ENCODE assay signal across 8 mouse cellular contexts in genomic region chr11:23067395-23068136, GRCm38 (mm10).
DNase-seq lines count a peak whose midpoint lies in the region; ATAC-seq and TF ChIP-seq lines count a peak whose summit lies in the region.

No protein-coding gene starts in this region.

- H3K9me3 ChIP-seq in G1E (replicated peaks): no peaks in the 10 kb centered on the region
- no peaks in the 10 kb centered on the region for H3K9me3 ChIP-seq in forebrain, embryonic 16.5 days (ENCODE audit: control insufficient read depth, low read length)
- H3K9me3 ChIP-seq in lung, embryonic 15.5 days: no peaks in the 10 kb centered on the region

- peak; percentile 86 for DNase-seq in G1E (ENCODE audit: low spot score)
- peak; percentile 91 to 93 for DNase-seq in cerebellum, adult 18-20 months
- DNase-seq in heart, postnatal 4 days: peak; percentile 87
- DNase-seq in layer of hippocampus, adult 8-10 months (ENCODE audit: low spot score in 2 of 2): peak; percentile 85 to 89
- peak; percentile 85 for DNase-seq in ovary, adult 18-20 months (ENCODE audit: low spot score)
- peak; percentile 78 for DNase-seq in thymus, postnatal 0 days (ENCODE audit: low spot score)

- under 1% methylated on average over 49 of the region's 49 CpGs for WGBS in forebrain, embryonic 16.5 days
- WGBS in lung, embryonic 15.5 days: 1% methylated on average over 49 of the region's 49 CpGs

- peaks cover 8% of the 10 kb centered on the region for H3K27me3 ChIP-seq in G1E (ENCODE audit: insufficient read depth, low read length)
- H3K27me3 ChIP-seq in forebrain, embryonic 16.5 days (replicated peaks; ENCODE audit: control insufficient read depth, insufficient read depth, low read length): no peaks in the 10 kb centered on the region
- H3K27me3 ChIP-seq in lung, embryonic 15.5 days: no peaks in the 10 kb centered on the region

- no peak for TF ChIP-seq CTCF in G1E (IDR thresholded peaks at IDR 0.05; ENCODE audit: low read depth, low read length)

- no peaks in the 10 kb centered on the region for H3K36me3 ChIP-seq in G1E (replicated peaks)
- H3K36me3 ChIP-seq in forebrain, embryonic 16.5 days (ENCODE audit: control insufficient read depth, insufficient read depth): no peaks in the 10 kb centered on the region
- H3K36me3 ChIP-seq in lung, embryonic 15.5 days: no peaks in the 10 kb centered on the region

- ATAC-seq in G1E (ENCODE audit: extremely low read depth, insufficient number of reproducible peaks, low FRiP score, poor library complexity, severe bottlenecking): peak; percentile 88
- ATAC-seq in forebrain, embryonic 16.5 days: peak; percentile 100
- peak; percentile 99 for ATAC-seq in lung, embryonic 15.5 days (ENCODE audit: borderline replicate concordance, extremely low read depth, low FRiP score, low TSS enrichment)

- peak overlapping the region; percentile 67 for H3K9ac ChIP-seq in forebrain, embryonic 16.5 days (replicated peaks; ENCODE audit: low read depth, low read length)
- H3K9ac ChIP-seq in lung, embryonic 15.5 days: peak overlapping the region; percentile 79

- H3K4me1 ChIP-seq in G1E (ENCODE audit: insufficient read depth, low read depth, low read length): peaks cover 48% of the 10 kb centered on the region
- peaks cover 8% of the 10 kb centered on the region for H3K4me1 ChIP-seq in forebrain, embryonic 16.5 days (replicated peaks; ENCODE audit: control insufficient read depth, insufficient read depth, low read length)
- H3K4me1 ChIP-seq in lung, embryonic 15.5 days: peaks cover 3% of the 10 kb centered on the region; the same call in 1 of the 2 replicates

- H3K4me3 ChIP-seq in G1E (ENCODE audit: low read depth, low read length): peak overlapping the region; percentile 84
- H3K4me3 ChIP-seq in forebrain, embryonic 16.5 days (replicated peaks; ENCODE audit: low read length): peak overlapping the region; percentile 57
- H3K4me3 ChIP-seq in lung, embryonic 15.5 days: peak overlapping the region; percentile 71

- peak overlapping the region; percentile 46 for H3K27ac ChIP-seq in forebrain, embryonic 16.5 days (ENCODE audit: low read length)
- peak overlapping the region; percentile 60 for H3K27ac ChIP-seq in lung, embryonic 15.5 days

- peak overlapping the region; percentile 80 for H3K4me2 ChIP-seq in forebrain, embryonic 16.5 days (ENCODE audit: low read length)
- peak overlapping the region; percentile 82 for H3K4me2 ChIP-seq in lung, embryonic 15.5 days

Comparison
In these comparisons a context has a peak if more than half of its experiments do, and no peak if none do; other contexts are left out.
1. Peak in every context shown above with its lines: DNase-seq, ATAC-seq, H3K4me3 ChIP-seq and H3K27ac ChIP-seq.